Mouse (Mus musculus): ENCODE measurements around the gene Ngdn. TPM values are rescaled to one million over a fixed set of nuclear protein-coding genes. Genes with fewer than 3 reads are reported as not detected.
"Not testable (repeated sequence)": the region's sequence is repeated elsewhere in the genome, so short reads cannot be mapped to it uniquely, and the experiment has no call there.

Gene Ngdn
- polyA plus RNA-seq, 1 experiment from 2014 or later: 43.1 TPM

DNA sequence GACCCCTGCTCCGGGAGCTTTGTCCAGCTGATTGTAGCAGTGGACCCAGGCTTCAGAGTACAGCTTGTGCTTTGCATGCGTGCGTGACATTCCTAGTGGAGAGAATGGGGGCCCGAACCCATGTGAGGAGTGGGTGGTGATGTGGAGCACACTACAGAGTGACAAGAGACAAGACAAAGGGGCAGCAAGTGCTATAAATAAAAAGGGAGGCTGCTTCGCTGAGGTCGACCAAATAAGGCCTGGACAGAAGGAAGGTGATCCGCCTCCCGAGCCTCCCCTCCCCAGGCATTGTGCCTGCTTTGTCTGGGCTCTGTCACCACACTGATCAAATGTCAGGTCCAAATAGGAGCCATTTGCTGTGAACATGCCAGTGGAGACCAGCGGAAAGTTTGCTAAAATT, 18.5 kb upstream of the Ngdn start:
- H3K4me2 ChIP-seq (replicated peaks): no peak overlapping the region
- WGBS: 38% methylated on average over 9 of the region's 9 CpGs
- peak overlapping the region; percentile 91 for H3K27ac ChIP-seq
- H3K36me3 ChIP-seq (replicated peaks; ENCODE audit: control insufficient read depth, insufficient read depth): no peaks in the 10 kb centered on the region
- no peaks in the 10 kb centered on the region for H3K27me3 ChIP-seq (ENCODE audit: control insufficient read depth, insufficient read depth, low read length)
- DNase-seq (ENCODE audit: low spot score) (no peak), ATAC-seq (ENCODE audit: low FRiP score) (no peak)
- peaks cover 26% of the 10 kb centered on the region for H3K4me1 ChIP-seq (replicated peaks; ENCODE audit: control insufficient read depth, insufficient read depth, low read length)
- H3K9ac ChIP-seq: no peak overlapping the region
- H3K4me3 ChIP-seq (replicated peaks; ENCODE audit: low read length): no peak overlapping the region
- no peaks in the 10 kb centered on the region for H3K9me3 ChIP-seq (ENCODE audit: control insufficient read depth, low read length)

DNA sequence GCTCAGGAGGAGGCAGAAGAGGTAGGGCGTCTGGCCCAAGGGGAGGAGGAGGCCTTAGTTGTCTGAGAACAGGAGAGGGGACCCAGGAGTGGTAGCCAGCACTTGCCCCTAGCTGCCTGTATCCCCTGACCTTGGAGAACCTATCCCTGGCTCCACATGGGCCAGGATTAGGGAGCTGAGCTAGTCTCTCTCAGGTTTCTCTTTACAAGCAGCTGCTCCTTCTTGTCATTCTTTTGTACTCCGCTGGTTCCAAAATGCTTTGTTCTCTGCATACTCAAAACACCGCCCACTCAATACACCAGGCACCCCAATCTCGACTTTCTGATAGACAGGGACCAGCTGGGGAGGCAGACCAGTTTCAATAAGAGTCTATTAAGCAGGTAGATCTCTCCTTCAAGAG, 18.0 kb upstream of the Ngdn start:
- Histone ChIP-seq H3K4me1 (replicated peaks; ENCODE audit: control insufficient read depth, insufficient read depth, low read length) (peaks cover 26% of the 10 kb centered on the region), H3K27ac (no peak overlapping the region), H3K27me3 (ENCODE audit: control insufficient read depth, insufficient read depth, low read length) (no peaks in the 10 kb centered on the region), H3K9ac (no peak overlapping the region), H3K4me2 (replicated peaks) (no peak overlapping the region), H3K9me3 (ENCODE audit: control insufficient read depth, low read length) (no peaks in the 10 kb centered on the region), H3K36me3 (replicated peaks; ENCODE audit: control insufficient read depth, insufficient read depth) (no peaks in the 10 kb centered on the region), H3K4me3 (replicated peaks; ENCODE audit: low read length) (no peak overlapping the region)
- no peak for DNase-seq (ENCODE audit: low spot score)
- ATAC-seq (ENCODE audit: low FRiP score): no peak
- WGBS: 35% methylated on average over 4 of the region's 4 CpGs

DNA sequence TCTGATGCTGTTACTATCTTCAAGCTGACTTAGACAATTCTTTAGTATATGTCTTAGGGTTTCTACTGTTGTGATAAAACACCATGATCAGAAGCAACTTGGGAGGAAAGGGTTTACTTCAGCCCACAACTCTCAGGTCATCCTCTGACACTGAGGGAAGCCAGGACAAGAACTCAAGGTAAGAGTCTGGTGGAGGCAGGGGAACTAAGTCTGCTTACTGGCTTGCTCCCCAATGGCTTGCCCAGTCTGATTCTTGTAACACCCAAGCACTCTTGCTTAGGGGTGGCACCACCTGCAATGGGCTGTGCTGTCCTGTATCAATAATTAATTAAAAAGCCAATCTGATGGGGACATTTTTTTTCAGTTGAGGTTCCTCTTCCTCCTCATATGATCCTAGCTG, 16.6 kb upstream of the Ngdn start:
- DNase-seq (ENCODE audit: low spot score) (no peak), ATAC-seq (ENCODE audit: low FRiP score) (no peak)
- Histone ChIP-seq H3K4me3 (replicated peaks; ENCODE audit: low read length) (no peak overlapping the region), H3K9me3 (ENCODE audit: control insufficient read depth, low read length) (no peaks in the 10 kb centered on the region), H3K4me2 (replicated peaks) (no peak overlapping the region), H3K27ac (no peak overlapping the region), H3K27me3 (ENCODE audit: control insufficient read depth, insufficient read depth, low read length) (no peaks in the 10 kb centered on the region), H3K4me1 (replicated peaks; ENCODE audit: control insufficient read depth, insufficient read depth, low read length) (peaks cover 28% of the 10 kb centered on the region), H3K9ac (no peak overlapping the region), H3K36me3 (replicated peaks; ENCODE audit: control insufficient read depth, insufficient read depth) (no peaks in the 10 kb centered on the region)

DNA sequence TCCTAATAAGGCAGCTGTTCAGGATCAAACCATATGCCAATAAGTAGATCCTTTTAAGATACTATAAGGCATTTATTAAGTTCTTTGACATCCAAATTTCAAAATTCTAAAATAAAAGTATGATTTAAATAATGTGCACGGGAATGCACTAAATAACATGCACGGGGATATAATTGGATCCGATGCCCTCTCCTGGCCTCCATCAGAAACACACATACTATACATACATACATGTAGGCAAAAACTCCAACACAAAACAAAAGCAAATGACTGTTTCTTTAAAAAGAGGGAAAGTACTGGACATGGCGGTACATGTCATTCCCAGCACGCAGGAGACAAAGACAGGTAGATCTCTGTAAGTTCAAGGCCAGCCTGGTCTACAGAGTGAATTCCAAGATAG, 15.4 kb upstream of the Ngdn start:
- H3K27me3 ChIP-seq (ENCODE audit: control insufficient read depth, insufficient read depth, low read length); H3K9ac ChIP-seq; H3K4me3 ChIP-seq (replicated peaks; ENCODE audit: low read length); H3K9me3 ChIP-seq (ENCODE audit: control insufficient read depth, low read length); H3K4me2 ChIP-seq (replicated peaks); H3K36me3 ChIP-seq (replicated peaks; ENCODE audit: control insufficient read depth, insufficient read depth); ATAC-seq (ENCODE audit: low FRiP score); DNase-seq (ENCODE audit: low spot score); H3K27ac ChIP-seq: not testable (repeated sequence)
- 88% methylated on average over 5 of the region's 5 CpGs for WGBS
- H3K4me1 ChIP-seq (replicated peaks; ENCODE audit: control insufficient read depth, insufficient read depth, low read length): peaks cover 26% of the 10 kb centered on the region

DNA sequence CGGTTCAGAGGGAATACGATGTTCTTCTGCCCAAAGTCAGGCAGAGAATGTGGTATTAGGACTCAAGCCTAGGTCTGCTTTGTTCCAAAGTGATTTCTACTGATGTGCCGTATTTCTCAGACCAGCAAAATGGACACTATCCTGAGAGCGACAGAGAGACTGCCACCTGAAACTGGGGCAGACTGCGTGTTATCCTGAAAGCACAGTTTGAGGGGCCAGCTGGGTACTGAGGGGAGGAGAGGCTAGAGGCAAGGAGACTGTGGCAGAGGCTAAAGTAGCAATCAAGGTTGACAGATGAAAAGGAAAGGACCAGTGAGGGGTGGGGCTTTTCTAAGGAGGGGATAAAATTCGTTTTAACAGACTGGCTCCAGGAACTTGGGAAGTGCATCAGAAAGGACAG, 14.4 kb upstream of the Ngdn start:
- no peaks in the 10 kb centered on the region for H3K36me3 ChIP-seq (replicated peaks; ENCODE audit: control insufficient read depth, insufficient read depth)
- DNase-seq (ENCODE audit: low spot score) (no peak), ATAC-seq (ENCODE audit: low FRiP score) (no peak)
- no peak overlapping the region for H3K4me2 ChIP-seq (replicated peaks)
- H3K4me3 ChIP-seq (replicated peaks; ENCODE audit: low read length): no peak overlapping the region
- H3K9ac ChIP-seq: no peak overlapping the region
- H3K27ac ChIP-seq: no peak overlapping the region
- H3K27me3 ChIP-seq (ENCODE audit: control insufficient read depth, insufficient read depth, low read length): no peaks in the 10 kb centered on the region
- H3K4me1 ChIP-seq (replicated peaks; ENCODE audit: control insufficient read depth, insufficient read depth, low read length): peaks cover 17% of the 10 kb centered on the region
- 85% methylated on average over 6 of the region's 6 CpGs for WGBS
- H3K9me3 ChIP-seq (ENCODE audit: control insufficient read depth, low read length): no peaks in the 10 kb centered on the region

DNA sequence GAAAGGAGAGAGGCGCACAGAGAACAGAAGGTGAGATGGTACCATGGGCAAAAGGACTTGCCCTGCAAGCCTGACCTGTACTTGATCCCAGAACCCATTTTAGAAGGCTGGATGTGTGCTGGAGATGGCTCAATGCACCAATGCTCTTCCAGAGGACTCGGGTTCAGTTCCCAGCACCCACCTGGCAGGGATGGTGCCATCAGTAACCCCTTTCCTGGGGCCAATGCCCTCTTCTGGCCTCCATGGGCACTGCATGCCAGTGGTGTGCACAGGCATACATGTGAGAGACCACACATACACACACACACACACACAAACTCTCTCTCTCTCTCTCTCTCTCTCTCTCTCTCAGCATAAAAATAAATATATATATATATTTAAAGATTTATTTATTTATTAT, 13.8 kb upstream of the Ngdn start:
- Histone ChIP-seq H3K9ac (no peak overlapping the region), H3K27ac (no peak overlapping the region), H3K9me3 (ENCODE audit: control insufficient read depth, low read length) (no peaks in the 10 kb centered on the region), H3K4me1 (replicated peaks; ENCODE audit: control insufficient read depth, insufficient read depth, low read length) (peaks cover 11% of the 10 kb centered on the region; the same call in 1 of the 2 replicates), H3K36me3 (replicated peaks; ENCODE audit: control insufficient read depth, insufficient read depth) (no peaks in the 10 kb centered on the region), H3K4me2 (replicated peaks) (no peak overlapping the region), H3K4me3 (replicated peaks; ENCODE audit: low read length) (no peak overlapping the region), H3K27me3 (ENCODE audit: control insufficient read depth, insufficient read depth, low read length) (no peaks in the 10 kb centered on the region)
- DNase-seq (ENCODE audit: low spot score) (no peak), ATAC-seq (ENCODE audit: low FRiP score) (no peak)
- 100% methylated on average over 2 of the region's 2 CpGs for WGBS

DNA sequence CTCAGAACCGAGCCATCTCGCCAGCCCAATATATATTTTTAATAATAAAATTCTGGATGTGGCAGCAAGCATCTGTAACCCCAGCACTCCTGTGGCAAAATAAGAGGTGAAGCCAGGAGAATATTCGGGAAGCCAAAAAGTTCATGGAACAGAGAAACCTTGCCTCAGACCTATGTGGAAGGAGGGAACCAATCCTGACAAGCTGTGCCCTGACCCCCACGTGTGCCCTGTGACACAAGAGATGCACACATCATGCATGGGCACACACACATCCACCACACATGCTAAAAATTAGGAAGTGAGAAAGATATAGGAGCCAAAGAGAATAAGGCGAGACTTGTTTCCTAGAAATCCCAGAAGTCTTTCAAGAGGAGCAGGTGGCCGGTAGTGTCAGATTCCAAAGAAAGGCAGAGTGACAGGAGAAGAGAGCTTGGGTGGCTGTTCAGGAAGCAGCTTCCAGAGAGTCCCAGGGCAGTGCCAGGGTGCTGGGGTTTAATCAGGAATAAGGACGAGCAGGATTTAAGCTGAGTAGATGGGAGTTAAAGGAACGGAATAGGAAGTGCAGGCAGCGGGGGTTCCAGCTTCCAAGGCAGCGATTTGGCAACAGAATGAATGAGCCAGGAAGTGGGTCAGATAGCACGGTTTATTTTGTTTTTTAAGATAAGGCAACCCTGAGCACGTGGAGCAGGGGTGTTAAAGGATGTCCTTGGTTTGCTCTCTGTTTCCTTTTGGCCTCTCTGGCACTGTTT, 13.1 kb upstream of the Ngdn start:
- H3K9ac ChIP-seq: no peak overlapping the region

DNA sequence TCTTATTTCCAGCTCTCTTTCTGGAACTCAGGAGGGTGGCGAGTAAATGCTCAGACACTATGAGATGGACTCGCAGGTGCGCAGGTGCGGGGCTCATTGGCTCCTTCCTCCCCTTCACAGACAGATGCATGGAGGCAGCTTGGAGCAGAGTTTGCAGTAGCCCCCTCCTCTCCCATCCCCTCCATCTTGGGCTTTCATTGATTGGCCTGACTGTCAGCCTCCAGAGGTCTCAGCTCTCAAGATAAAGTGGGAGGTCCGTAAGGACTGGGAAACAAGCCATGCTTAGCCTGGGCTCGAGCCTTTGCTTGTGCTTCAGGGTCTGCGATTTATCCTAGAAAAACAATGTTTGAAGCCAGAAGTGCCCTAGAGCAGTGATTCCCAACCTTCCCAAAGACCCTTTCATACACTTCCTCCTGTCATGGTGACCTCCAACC, 12.6 kb upstream of the Ngdn start:
- H3K9me3 ChIP-seq (ENCODE audit: control insufficient read depth, low read length): no peaks in the 10 kb centered on the region
- no peak overlapping the region for H3K4me2 ChIP-seq (replicated peaks)
- DNase-seq (ENCODE audit: low spot score): no peak
- no peak overlapping the region for H3K4me3 ChIP-seq (replicated peaks; ENCODE audit: low read length)
- 0 out of 2 replicates have a peak overlapping the region, but pooled peaks have one; percentile 9 for H3K27ac ChIP-seq
- no peaks in the 10 kb centered on the region for H3K36me3 ChIP-seq (replicated peaks; ENCODE audit: control insufficient read depth, insufficient read depth)
- 71% methylated on average over 7 of the region's 7 CpGs for WGBS
- no peak for ATAC-seq (ENCODE audit: low FRiP score)
- no peaks in the 10 kb centered on the region for H3K27me3 ChIP-seq (ENCODE audit: control insufficient read depth, insufficient read depth, low read length)
- no peak overlapping the region for H3K9ac ChIP-seq
- peaks cover 7% of the 10 kb centered on the region; the same call in 1 of the 2 replicates for H3K4me1 ChIP-seq (replicated peaks; ENCODE audit: control insufficient read depth, insufficient read depth, low read length)

More for the DNA sequence above, 13.1 kb upstream of the Ngdn start:
- H3K36me3 ChIP-seq (replicated peaks; ENCODE audit: control insufficient read depth, insufficient read depth): no peaks in the 10 kb centered on the region
- H3K27me3 ChIP-seq (ENCODE audit: control insufficient read depth, insufficient read depth, low read length): no peaks in the 10 kb centered on the region
- DNase-seq (ENCODE audit: low spot score): no peak
- 65% methylated on average over 12 of the region's 12 CpGs for WGBS
- ATAC-seq (ENCODE audit: low FRiP score): no peak
- no peaks in the 10 kb centered on the region for H3K9me3 ChIP-seq (ENCODE audit: control insufficient read depth, low read length)
- no peak overlapping the region for H3K4me2 ChIP-seq (replicated peaks)
- peaks cover 7% of the 10 kb centered on the region; the same call in 1 of the 2 replicates for H3K4me1 ChIP-seq (replicated peaks; ENCODE audit: control insufficient read depth, insufficient read depth, low read length)
- H3K27ac ChIP-seq: no peak overlapping the region
- H3K4me3 ChIP-seq (replicated peaks; ENCODE audit: low read length): no peak overlapping the region

DNA sequence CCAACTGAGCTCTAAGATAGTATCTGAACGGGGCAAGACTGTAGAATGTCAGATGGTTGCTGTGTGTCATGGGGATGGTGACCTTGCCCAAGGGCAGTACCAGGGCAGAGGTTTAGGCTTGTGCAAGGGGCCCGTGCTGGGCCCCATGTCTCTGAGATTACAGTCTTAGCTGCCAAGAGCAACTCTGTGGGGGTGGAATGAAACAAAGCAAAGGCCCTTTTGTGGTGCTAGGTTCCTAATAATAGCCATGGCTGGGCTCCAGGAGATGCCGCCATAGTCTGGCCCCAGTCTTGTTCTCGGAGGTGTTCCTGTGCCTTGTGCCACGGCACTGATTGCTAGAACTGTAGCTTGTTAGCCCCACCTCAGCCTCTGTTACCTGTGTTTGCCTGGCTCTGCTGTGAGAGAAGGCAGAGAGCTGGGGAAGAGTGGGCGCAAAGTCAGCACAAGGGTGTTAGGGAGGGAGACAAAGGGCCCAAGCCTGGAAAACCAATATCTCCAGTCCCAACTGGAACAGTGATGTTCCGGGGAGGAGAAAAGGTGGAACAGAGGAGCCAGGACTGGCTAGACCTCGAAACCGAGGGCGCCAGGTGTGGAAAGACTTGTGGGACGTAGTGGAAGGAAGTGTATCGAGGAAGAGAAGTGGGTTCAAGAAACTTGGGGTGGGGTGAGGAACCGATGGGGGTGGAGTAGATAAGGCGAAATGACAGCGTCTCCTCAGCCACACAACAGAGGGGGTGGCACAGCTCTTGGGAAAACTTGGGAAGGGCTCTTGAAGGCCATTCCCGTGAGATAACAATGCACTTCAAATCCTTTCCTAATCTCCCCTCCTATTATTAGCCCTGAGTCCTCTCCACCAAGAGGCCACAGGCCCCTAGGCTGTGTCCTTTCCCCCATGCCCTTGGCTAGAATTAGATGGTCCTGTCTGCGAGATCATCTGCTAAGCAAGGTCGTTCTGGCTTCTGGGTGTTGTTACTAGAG, 11.1 kb upstream of the Ngdn start:
- no peak overlapping the region for H3K4me3 ChIP-seq (replicated peaks; ENCODE audit: low read length)
- 76% methylated on average over 18 of the region's 18 CpGs for WGBS
- peaks cover 7% of the 10 kb centered on the region; the same call in 1 of the 2 replicates for H3K4me1 ChIP-seq (replicated peaks; ENCODE audit: control insufficient read depth, insufficient read depth, low read length)
- no peak for ATAC-seq (ENCODE audit: low FRiP score)
- no peaks in the 10 kb centered on the region for H3K9me3 ChIP-seq (ENCODE audit: control insufficient read depth, low read length)
- H3K9ac ChIP-seq: no peak overlapping the region
- no peak overlapping the region for H3K4me2 ChIP-seq (replicated peaks)
- H3K27ac ChIP-seq: no peak overlapping the region
- no peaks in the 10 kb centered on the region for H3K36me3 ChIP-seq (replicated peaks; ENCODE audit: control insufficient read depth, insufficient read depth)
- no peaks in the 10 kb centered on the region for H3K27me3 ChIP-seq (ENCODE audit: control insufficient read depth, insufficient read depth, low read length)
- no peak for DNase-seq (ENCODE audit: low spot score)

All from hindbrain, embryonic 14.5 days (tissue).